28 mouse cellular contexts compared by ENCODE assay signal in genomic region chr13:108677056-108677455, GRCm38 (mm10).
"Had no signal": no experiment of that assay in that cellular context is flagged by ENCODE, and none has a peak within 500 bp of the region (broad histone marks: within the 10 kb centered on the region; RNA-seq: fewer than 3 reads in every experiment).

No protein-coding gene starts in this region.

- H3K4me3 ChIP-seq: embryonic facial prominence, embryonic 10.5 days; embryonic facial prominence, embryonic 12.5 days; embryonic facial prominence, embryonic 13.5 days; embryonic facial prominence, embryonic 15.5 days; erythroblast, embryonic 14.5 days; forebrain, embryonic 10.5 days; forebrain, embryonic 12.5 days; forebrain, embryonic 13.5 days; forebrain, embryonic 15.5 days; gastrocnemius, adult 2 months had no signal

- H3K36me3 ChIP-seq: embryonic facial prominence, embryonic 10.5 days; embryonic facial prominence, embryonic 12.5 days; embryonic facial prominence, embryonic 13.5 days; embryonic facial prominence, embryonic 15.5 days; forebrain, embryonic 10.5 days; forebrain, embryonic 12.5 days; forebrain, embryonic 15.5 days had no signal

- H3K4me2 ChIP-seq: embryonic facial prominence, embryonic 12.5 days; embryonic facial prominence, embryonic 13.5 days; embryonic facial prominence, embryonic 15.5 days; forebrain, embryonic 12.5 days; forebrain, embryonic 13.5 days; forebrain, embryonic 15.5 days had no signal

- H3K9ac ChIP-seq: embryonic facial prominence, embryonic 12.5 days; embryonic facial prominence, embryonic 13.5 days; embryonic facial prominence, embryonic 15.5 days; forebrain, embryonic 12.5 days; forebrain, embryonic 13.5 days; forebrain, embryonic 15.5 days; forebrain, postnatal 0 days had no signal

- H3K27ac ChIP-seq: embryonic facial prominence, embryonic 10.5 days; embryonic facial prominence, embryonic 12.5 days; embryonic facial prominence, embryonic 13.5 days; embryonic facial prominence, embryonic 15.5 days; forebrain, embryonic 10.5 days; forebrain, embryonic 12.5 days; forebrain, embryonic 13.5 days; forebrain, embryonic 15.5 days; gastrocnemius, adult 2 months had no signal

- H3K4me1 ChIP-seq: embryonic facial prominence, embryonic 10.5 days; embryonic facial prominence, embryonic 12.5 days; embryonic facial prominence, embryonic 13.5 days; embryonic facial prominence, embryonic 15.5 days; forebrain, embryonic 10.5 days; forebrain, embryonic 12.5 days; forebrain, embryonic 13.5 days; forebrain, embryonic 15.5 days had no signal

- H3K9me3 ChIP-seq: embryonic facial prominence, embryonic 10.5 days; embryonic facial prominence, embryonic 12.5 days; embryonic facial prominence, embryonic 13.5 days; embryonic facial prominence, embryonic 15.5 days; forebrain, embryonic 10.5 days; forebrain, embryonic 12.5 days; forebrain, embryonic 13.5 days; forebrain, embryonic 15.5 days had no signal

- H3K27me3 ChIP-seq: embryonic facial prominence, embryonic 12.5 days; embryonic facial prominence, embryonic 13.5 days; embryonic facial prominence, embryonic 15.5 days; forebrain, embryonic 12.5 days; forebrain, embryonic 13.5 days; forebrain, embryonic 15.5 days had no signal

- DNase-seq: cerebellum, adult 2 months; cerebellum, adult 8-10 months; cerebellum, adult 9-10 months; cerebellum, adult 9-11 months; cerebellum, postnatal 10 days; cerebellum, postnatal 14 days; cerebellum, postnatal 25 days; cerebellum, postnatal 36 days; embryo, embryonic 11 days; forebrain, postnatal 0 days; gastrocnemius, adult 2 months; gastrocnemius, postnatal 10 days; gastrocnemius, postnatal 14 days; gastrocnemius, postnatal 25 days; gastrocnemius, postnatal 36 days; heart, adult 11 months; heart, adult 18-20 months had no signal

- ATAC-seq: forebrain, embryonic 13.5 days; forebrain, embryonic 14.5 days; forebrain, embryonic 15.5 days; forebrain, embryonic 16.5 days; forebrain, postnatal 0 days had no signal
